ENCODE assay signal across 8 mouse cellular contexts in the genomic region with DNA sequence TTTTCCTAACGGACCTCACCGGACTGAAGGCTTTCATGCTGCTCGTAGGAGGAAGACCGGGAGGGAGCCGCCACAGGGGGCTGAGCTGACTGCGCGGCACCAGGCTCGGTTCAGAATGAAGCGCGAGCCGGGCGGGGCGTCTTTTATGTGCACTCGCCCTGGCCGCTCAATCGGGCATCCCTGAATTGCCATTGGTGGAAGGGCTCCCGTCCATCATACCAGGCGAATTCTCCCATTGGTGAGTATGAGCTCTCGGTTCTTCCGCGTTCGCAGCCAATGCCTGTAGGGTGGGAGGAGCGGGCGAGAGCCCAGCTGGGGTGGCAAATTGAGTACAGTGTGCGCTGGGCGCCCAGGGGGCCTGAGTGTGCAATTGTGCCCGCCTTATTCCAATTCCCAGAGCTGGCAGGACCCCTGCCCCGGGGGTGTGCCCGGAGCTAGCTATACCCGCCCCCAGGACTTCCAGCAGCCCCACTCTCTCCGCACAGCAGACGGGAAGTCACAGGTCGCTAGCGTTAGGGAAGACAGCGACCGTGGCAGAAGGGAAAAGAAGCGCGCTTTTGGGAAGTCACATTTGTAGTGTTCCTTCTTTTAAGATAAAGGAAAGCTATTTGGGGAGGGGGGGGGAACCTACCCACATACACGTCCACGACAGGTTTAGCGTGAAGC. TPM values are rescaled to one million over a fixed set of nuclear protein-coding genes. Genes with fewer than 3 reads are reported as not detected.
DNase-seq lines count a peak whose midpoint lies in the region; ATAC-seq and TF ChIP-seq lines count a peak whose summit lies in the region.

No protein-coding gene starts in this region.

- peak overlapping the region; percentile 82 for H3ac ChIP-seq in C2C12 (ENCODE audit: control insufficient read depth, insufficient read length, low read depth)

- DNase-seq in brain, adult 2 months (ENCODE audit: low read depth, low spot score): peak; percentile 99
- DNase-seq in midbrain, postnatal 0 days (ENCODE audit: low spot score): peak; percentile 99
- DNase-seq in spleen, postnatal 10 days (ENCODE audit: low spot score in 2 of 2): peak; percentile 76 to 89

- TF ChIP-seq CTCF in C2C12 (IDR thresholded peaks at IDR 0.05; ENCODE audit: control insufficient read depth, insufficient read depth, insufficient read length): no peak
- peak; percentile 11 for TF ChIP-seq CTCF in midbrain, postnatal 0 days (IDR thresholded peaks at IDR 0.05)

- H3K79me3 ChIP-seq in C2C12 (ENCODE audit: low read depth): peaks cover 23% of the 10 kb centered on the region

- 0 out of 2 replicates have a peak, but pooled peaks have one; percentile 49 for ATAC-seq in erythroblast, adult 5-6 weeks (replicated peaks; ENCODE audit: low FRiP score, poor library complexity, severe bottlenecking)
- peak; percentile 81 for ATAC-seq in heart, embryonic 11.5 days (replicated peaks; ENCODE audit: insufficient number of reproducible peaks, low FRiP score, low TSS enrichment)
- peak; percentile 84 for ATAC-seq in kidney, embryonic 15.5 days (replicated peaks; ENCODE audit: low FRiP score)
- peak; percentile 88 for ATAC-seq in limb, embryonic 15.5 days (ENCODE audit: insufficient number of reproducible peaks, low FRiP score, low TSS enrichment, low read depth)
- ATAC-seq in midbrain, postnatal 0 days (ENCODE audit: low FRiP score): peak; percentile 88

- peak overlapping the region; percentile 93 for H3K27ac ChIP-seq in heart, embryonic 11.5 days (ENCODE audit: low read depth, low read length)
- peak overlapping the region; percentile 99 for H3K27ac ChIP-seq in kidney, embryonic 15.5 days
- H3K27ac ChIP-seq in limb, embryonic 15.5 days: peak overlapping the region; percentile 97
- H3K27ac ChIP-seq in midbrain, postnatal 0 days (ENCODE audit: low read depth, low read length): peak overlapping the region; percentile 55; the same call in 1 of the 2 replicates

- no peaks in the 10 kb centered on the region for H3K27me3 ChIP-seq in C2C12 (ENCODE audit: control insufficient read depth, insufficient read depth, insufficient read length)
- no peaks in the 10 kb centered on the region for H3K27me3 ChIP-seq in heart, embryonic 11.5 days (ENCODE audit: control insufficient read depth, insufficient read depth, low read length)
- H3K27me3 ChIP-seq in kidney, embryonic 15.5 days: no peaks in the 10 kb centered on the region
- no peaks in the 10 kb centered on the region for H3K27me3 ChIP-seq in limb, embryonic 15.5 days
- H3K27me3 ChIP-seq in midbrain, postnatal 0 days (ENCODE audit: insufficient read depth, low read length): no peaks in the 10 kb centered on the region

- H3K4me1 ChIP-seq in heart, embryonic 11.5 days (ENCODE audit: control insufficient read depth, insufficient read depth, low read length): peaks cover 27% of the 10 kb centered on the region
- peaks cover 58% of the 10 kb centered on the region for H3K4me1 ChIP-seq in kidney, embryonic 15.5 days
- peaks cover 44% of the 10 kb centered on the region for H3K4me1 ChIP-seq in limb, embryonic 15.5 days
- H3K4me1 ChIP-seq in midbrain, postnatal 0 days (ENCODE audit: insufficient read depth, low read length): peaks cover 8% of the 10 kb centered on the region; the same call in 1 of the 2 replicates

- peaks cover 31% of the 10 kb centered on the region for H3K79me2 ChIP-seq in C2C12 (ENCODE audit: control insufficient read depth, insufficient read depth)

- peaks cover 18% of the 10 kb centered on the region for H3K36me3 ChIP-seq in C2C12 (ENCODE audit: control insufficient read depth, insufficient read depth)
- no peaks in the 10 kb centered on the region; the same call in 1 of the 2 replicates for H3K36me3 ChIP-seq in heart, embryonic 11.5 days (ENCODE audit: control insufficient read depth, insufficient read depth, low read length)
- H3K36me3 ChIP-seq in kidney, embryonic 15.5 days: peaks cover 4% of the 10 kb centered on the region; the same call in 1 of the 2 replicates
- no peaks in the 10 kb centered on the region for H3K36me3 ChIP-seq in limb, embryonic 15.5 days
- H3K36me3 ChIP-seq in midbrain, postnatal 0 days (ENCODE audit: insufficient read depth, low read length): no peaks in the 10 kb centered on the region

- H3K9me3 ChIP-seq in heart, embryonic 11.5 days (replicated peaks; ENCODE audit: control insufficient read depth, low read length): no peaks in the 10 kb centered on the region
- H3K9me3 ChIP-seq in kidney, embryonic 15.5 days (replicated peaks): no peaks in the 10 kb centered on the region
- no peaks in the 10 kb centered on the region for H3K9me3 ChIP-seq in limb, embryonic 15.5 days
- H3K9me3 ChIP-seq in midbrain, postnatal 0 days (ENCODE audit: low read length): no peaks in the 10 kb centered on the region

- peak overlapping the region; percentile 80 for H3K4me3 ChIP-seq in C2C12 (ENCODE audit: insufficient read depth, poor library complexity, severe bottlenecking)
- H3K4me3 ChIP-seq in heart, embryonic 11.5 days (ENCODE audit: low read depth, low read length): peak overlapping the region; percentile 74
- H3K4me3 ChIP-seq in kidney, embryonic 15.5 days (replicated peaks): peak overlapping the region; percentile 68
- peak overlapping the region; percentile 78 for H3K4me3 ChIP-seq in limb, embryonic 15.5 days
- H3K4me3 ChIP-seq in midbrain, postnatal 0 days (ENCODE audit: low read depth, low read length): peak overlapping the region; percentile 71

- WGBS in heart, embryonic 11.5 days (ENCODE audit: insufficient replicate concordance): under 1% methylated on average over 41 of the region's 41 CpGs
- WGBS in kidney, embryonic 15.5 days: under 1% methylated on average over 41 of the region's 41 CpGs
- under 1% methylated on average over 41 of the region's 41 CpGs for WGBS in limb, embryonic 15.5 days
- under 1% methylated on average over 41 of the region's 41 CpGs for WGBS in midbrain, postnatal 0 days

- H3K4me2 ChIP-seq in heart, embryonic 11.5 days: peak overlapping the region; percentile 90
- H3K4me2 ChIP-seq in kidney, embryonic 15.5 days: peak overlapping the region; percentile 88
- H3K4me2 ChIP-seq in limb, embryonic 15.5 days: peak overlapping the region; percentile 82
- H3K4me2 ChIP-seq in midbrain, postnatal 0 days (ENCODE audit: low read depth, low read length, poor library complexity, severe bottlenecking): peak overlapping the region; percentile 99

- peak overlapping the region; percentile 78 for H3K9ac ChIP-seq in heart, embryonic 11.5 days (ENCODE audit: low read depth, low read length)
- peak overlapping the region; percentile 70 for H3K9ac ChIP-seq in kidney, embryonic 15.5 days
- peak overlapping the region; percentile 60 for H3K9ac ChIP-seq in limb, embryonic 15.5 days
- peak overlapping the region; percentile 66 for H3K9ac ChIP-seq in midbrain, postnatal 0 days (replicated peaks; ENCODE audit: low read length, poor library complexity, severe bottlenecking)

TF ChIP-seq in C2C12, 6 proteins besides CTCF, POLR2A, EP300 and RAD21:
- TF ChIP-seq CEBPB (IDR thresholded peaks at IDR 0.05; ENCODE audit: low read depth) (no peak), MAX (IDR thresholded peaks at IDR 0.05) (no peak)

RNA-seq across cellular contexts. Expression of a gene that starts 0.8 kb away (rescaled TPM):
- polyA plus RNA-seq in C2C12 (2012; fragmentation: generic; extraction: Trizol): 68.1 TPM
- 49.2 and 51.4 TPM in 2 replicates for total RNA-seq in erythroblast, adult 5-6 weeks (2015; ENCODE audit: low replicate concordance)
- total RNA-seq in erythroblast, adult 5-6 weeks (2017; ENCODE audit: low replicate concordance): 22.7 and 30.4 TPM in 2 replicates
- polyA plus RNA-seq in heart, embryonic 11.5 days (2014; fragmentation: Nextera tagmentation; extraction: Ambion mirVana): 511 and 550 TPM in 2 replicates
- polyA plus RNA-seq in kidney, embryonic 15.5 days (2015; fragmentation: Nextera tagmentation; extraction: Ambion mirVana): 518 and 543 TPM in 2 replicates
- polyA plus RNA-seq in limb, embryonic 15.5 days (2015; fragmentation: Nextera tagmentation; extraction: Ambion mirVana): 265 and 283 TPM in 2 replicates
- 113 and 146 TPM in 2 replicates for total RNA-seq in midbrain, postnatal 0 days (2014; rRNA removed)
- polyA plus RNA-seq in midbrain, postnatal 0 days (2015; fragmentation: Nextera tagmentation; extraction: Ambion mirVana): 200 and 208 TPM in 2 replicates

Comparison
In these comparisons a context has a peak if more than half of its experiments do, and no peak if none do; other contexts are left out.
1. Peak in every context shown above with its lines: DNase-seq, ATAC-seq, H3K4me3 ChIP-seq and H3K27ac ChIP-seq.